Mouse (Mus musculus): Measurements from ENCODE around the gene Rhpn2. TPM values are rescaled to one million over a fixed set of nuclear protein-coding genes. Genes with fewer than 3 reads are reported as not detected.

The Rhpn2 gene
- polyA plus RNA-seq, 1 experiment from 2014 or later = 8.5 TPM

GRCm38 (mm10) chr7:35386525-35386952, 52.6 kb downstream of the Rhpn2 start:
- no peaks in the 10 kb centered on the region for H3K9me3 ChIP-seq (replicated peaks; ENCODE audit: control insufficient read depth, low read length)
- no peak overlapping the region for H3K4me3 ChIP-seq (ENCODE audit: low read depth, low read length)
- H3K4me2 ChIP-seq = no peak overlapping the region
- peaks cover 7% of the 10 kb centered on the region; the same call in 1 of the 2 replicates for H3K4me1 ChIP-seq (ENCODE audit: control insufficient read depth, insufficient read depth, low read length)
- ATAC-seq (replicated peaks; ENCODE audit: insufficient number of reproducible peaks, low FRiP score, low TSS enrichment) = peak; percentile 53; the same call in 1 of the 2 replicates
- H3K27ac ChIP-seq (ENCODE audit: low read depth, low read length) = no peak overlapping the region
- H3K9ac ChIP-seq (ENCODE audit: low read depth, low read length) = no peak overlapping the region
- no peaks in the 10 kb centered on the region for H3K27me3 ChIP-seq (ENCODE audit: control insufficient read depth, insufficient read depth, low read length)
- no peaks in the 10 kb centered on the region for H3K36me3 ChIP-seq (ENCODE audit: control insufficient read depth, insufficient read depth, low read length)
- 46% methylated on average over 6 of the region's 6 CpGs for WGBS (ENCODE audit: insufficient replicate concordance)

GRCm38 (mm10) chr7:35388694-35389093, 54.7 kb downstream of the Rhpn2 start:
- no peak overlapping the region for H3K4me2 ChIP-seq
- 65% methylated on average over 6 of the region's 6 CpGs for WGBS (ENCODE audit: insufficient replicate concordance)

GRCm38 (mm10) chr7:35392935-35393334, 59.0 kb downstream of the Rhpn2 start:
- 61% methylated on average over 5 of the region's 5 CpGs for WGBS (ENCODE audit: insufficient replicate concordance)
- ATAC-seq (replicated peaks; ENCODE audit: insufficient number of reproducible peaks, low FRiP score, low TSS enrichment) = no peak
- Histone ChIP-seq H3K36me3 (ENCODE audit: control insufficient read depth, insufficient read depth, low read length) (peaks cover 3% of the 10 kb centered on the region), H3K9ac (ENCODE audit: low read depth, low read length) (no peak overlapping the region), H3K4me2 (no peak overlapping the region), H3K27ac (ENCODE audit: low read depth, low read length) (no peak overlapping the region), H3K27me3 (ENCODE audit: control insufficient read depth, insufficient read depth, low read length) (no peaks in the 10 kb centered on the region), H3K4me1 (ENCODE audit: control insufficient read depth, insufficient read depth, low read length) (peaks cover 11% of the 10 kb centered on the region), H3K4me3 (ENCODE audit: low read depth, low read length) (no peak overlapping the region), H3K9me3 (replicated peaks; ENCODE audit: control insufficient read depth, low read length) (no peaks in the 10 kb centered on the region)

More at GRCm38 (mm10) chr7:35388694-35389093, 54.7 kb downstream of the Rhpn2 start:
- H3K27me3 ChIP-seq (ENCODE audit: control insufficient read depth, insufficient read depth, low read length) = no peaks in the 10 kb centered on the region
- H3K9ac ChIP-seq (ENCODE audit: low read depth, low read length) = no peak overlapping the region
- peaks cover 3% of the 10 kb centered on the region for H3K36me3 ChIP-seq (ENCODE audit: control insufficient read depth, insufficient read depth, low read length)
- ATAC-seq (replicated peaks; ENCODE audit: insufficient number of reproducible peaks, low FRiP score, low TSS enrichment) = peak; percentile 21; the same call in 1 of the 2 replicates
- peaks cover 7% of the 10 kb centered on the region; the same call in 1 of the 2 replicates for H3K4me1 ChIP-seq (ENCODE audit: control insufficient read depth, insufficient read depth, low read length)
- no peaks in the 10 kb centered on the region for H3K9me3 ChIP-seq (replicated peaks; ENCODE audit: control insufficient read depth, low read length)
- no peak overlapping the region for H3K4me3 ChIP-seq (ENCODE audit: low read depth, low read length)
- no peak overlapping the region; the same call in 1 of the 2 replicates for H3K27ac ChIP-seq (ENCODE audit: low read depth, low read length)

GRCm38 (mm10) chr7:35395734-35396456, 61.9 kb downstream of the Rhpn2 start:
- Histone ChIP-seq H3K9me3 (replicated peaks; ENCODE audit: control insufficient read depth, low read length) (no peaks in the 10 kb centered on the region), H3K4me2 (peak overlapping the region; percentile 72), H3K27ac (ENCODE audit: low read depth, low read length) (no peak overlapping the region), H3K36me3 (ENCODE audit: control insufficient read depth, insufficient read depth, low read length) (peaks cover 10% of the 10 kb centered on the region), H3K27me3 (ENCODE audit: control insufficient read depth, insufficient read depth, low read length) (no peaks in the 10 kb centered on the region), H3K9ac (ENCODE audit: low read depth, low read length) (peak overlapping the region; percentile 66), H3K4me1 (ENCODE audit: control insufficient read depth, insufficient read depth, low read length) (peaks cover 12% of the 10 kb centered on the region), H3K4me3 (ENCODE audit: low read depth, low read length) (peak overlapping the region; percentile 63)
- 0 out of 2 replicates have a peak, but pooled peaks have one; percentile 20 for ATAC-seq (replicated peaks; ENCODE audit: insufficient number of reproducible peaks, low FRiP score, low TSS enrichment)
- WGBS (ENCODE audit: insufficient replicate concordance) = 11% methylated on average over 17 of the region's 17 CpGs

GRCm38 (mm10) chr7:35396542-35397168, 62.7 kb downstream of the Rhpn2 start, which contains the start of the genes Faap24 and Cep89:
Gene Faap24, minus strand, starts transcription at chr7:35396836.
Gene Cep89, plus strand, starts transcription at chr7:35397035.
- Histone ChIP-seq H3K36me3 (ENCODE audit: control insufficient read depth, insufficient read depth, low read length) (peaks cover 10% of the 10 kb centered on the region), H3K4me2 (peak within 1 kb of the TSS; percentile 78), H3K27ac (ENCODE audit: low read depth, low read length) (no peak within 1 kb of the TSS), H3K9ac (ENCODE audit: low read depth, low read length) (peak within 1 kb of the TSS; percentile 74), H3K4me1 (ENCODE audit: control insufficient read depth, insufficient read depth, low read length) (peaks cover 12% of the 10 kb centered on the region), H3K27me3 (ENCODE audit: control insufficient read depth, insufficient read depth, low read length) (no peaks in the 10 kb centered on the region), H3K4me3 (ENCODE audit: low read depth, low read length) (peak within 1 kb of the TSS; percentile 63), H3K9me3 (replicated peaks; ENCODE audit: control insufficient read depth, low read length) (no peaks in the 10 kb centered on the region)
- under 1% methylated on average over 28 of the region's 28 CpGs for WGBS (ENCODE audit: insufficient replicate concordance)
- peak; percentile 92 for ATAC-seq (replicated peaks; ENCODE audit: insufficient number of reproducible peaks, low FRiP score, low TSS enrichment)

- H3K4me3 ChIP-seq (ENCODE audit: low read depth, low read length) = no peak overlapping the region
- no peaks in the 10 kb centered on the region for H3K27me3 ChIP-seq (ENCODE audit: control insufficient read depth, insufficient read depth, low read length)
- H3K27ac ChIP-seq (ENCODE audit: low read depth, low read length) = no peak overlapping the region
- H3K4me1 ChIP-seq (ENCODE audit: control insufficient read depth, insufficient read depth, low read length) = peaks cover 7% of the 10 kb centered on the region
- 65% methylated on average over 4 of the region's 4 CpGs for WGBS (ENCODE audit: insufficient replicate concordance)
- ATAC-seq (replicated peaks; ENCODE audit: insufficient number of reproducible peaks, low FRiP score, low TSS enrichment) = no peak
- peaks cover 21% of the 10 kb centered on the region for H3K36me3 ChIP-seq (ENCODE audit: control insufficient read depth, insufficient read depth, low read length)
- no peak overlapping the region for H3K4me2 ChIP-seq
- H3K9me3 ChIP-seq (replicated peaks; ENCODE audit: control insufficient read depth, low read length) = no peaks in the 10 kb centered on the region
- H3K9ac ChIP-seq (ENCODE audit: low read depth, low read length) = no peak overlapping the region
Observed at GRCm38 (mm10) chr7:35401169-35401568, 67.2 kb downstream of the Rhpn2 start.

- Histone ChIP-seq H3K9me3 (replicated peaks; ENCODE audit: control insufficient read depth, low read length) (no peaks in the 10 kb centered on the region), H3K4me3 (ENCODE audit: low read depth, low read length) (no peak overlapping the region), H3K4me1 (ENCODE audit: control insufficient read depth, insufficient read depth, low read length) (peaks cover 10% of the 10 kb centered on the region; the same call in 1 of the 2 replicates), H3K36me3 (ENCODE audit: control insufficient read depth, insufficient read depth, low read length) (peaks cover 26% of the 10 kb centered on the region), H3K27ac (ENCODE audit: low read depth, low read length) (no peak overlapping the region), H3K9ac (ENCODE audit: low read depth, low read length) (no peak overlapping the region), H3K4me2 (no peak overlapping the region), H3K27me3 (ENCODE audit: control insufficient read depth, insufficient read depth, low read length) (no peaks in the 10 kb centered on the region)
- no peak for ATAC-seq (replicated peaks; ENCODE audit: insufficient number of reproducible peaks, low FRiP score, low TSS enrichment)
- WGBS (ENCODE audit: insufficient replicate concordance) = 46% methylated on average over 5 of the region's 5 CpGs
Observed at GRCm38 (mm10) chr7:35415226-35415625, 81.3 kb downstream of the Rhpn2 start.

GRCm38 (mm10) chr7:35415801-35416653, 82.1 kb downstream of the Rhpn2 start:
- H3K36me3 ChIP-seq (ENCODE audit: control insufficient read depth, insufficient read depth, low read length) = peaks cover 27% of the 10 kb centered on the region
- ATAC-seq (replicated peaks; ENCODE audit: insufficient number of reproducible peaks, low FRiP score, low TSS enrichment) = no peak
- no peak overlapping the region for H3K27ac ChIP-seq (ENCODE audit: low read depth, low read length)
- 81% methylated on average over 9 of the region's 9 CpGs for WGBS (ENCODE audit: insufficient replicate concordance)
- no peak overlapping the region for H3K9ac ChIP-seq (ENCODE audit: low read depth, low read length)
- no peaks in the 10 kb centered on the region for H3K27me3 ChIP-seq (ENCODE audit: control insufficient read depth, insufficient read depth, low read length)
- no peak overlapping the region for H3K4me3 ChIP-seq (ENCODE audit: low read depth, low read length)
- peaks cover 10% of the 10 kb centered on the region; the same call in 1 of the 2 replicates for H3K4me1 ChIP-seq (ENCODE audit: control insufficient read depth, insufficient read depth, low read length)
- H3K4me2 ChIP-seq = no peak overlapping the region
- no peaks in the 10 kb centered on the region for H3K9me3 ChIP-seq (replicated peaks; ENCODE audit: control insufficient read depth, low read length)
